Mouse (Mus musculus) lung, embryonic 16.5 days (tissue): ENCODE data around the gene Aff1. TPM values are rescaled to one million over a fixed set of nuclear protein-coding genes. Genes with fewer than 3 reads are reported as not detected.

ENCODE experiments used
- ATAC-seq: fragments of 200-750 bp; cut with Nextera tagmentation; 2 replicates; pipeline ENCODE4 v1.8.0; 2017; ENCODE audit warnings: low read depth, mild to moderate bottlenecking, moderate library complexity
- H3K27ac ChIP-seq: fragments of 300-500 bp; sonication (generic); 2 replicates; pipeline ENCODE4 v1.5.1; 2014; ENCODE audit warnings: mild to moderate bottlenecking, control low read depth, low read length
- H3K27me3 ChIP-seq: fragments of 300-500 bp; sonication (generic); 2 replicates; pipeline ENCODE4 v1.6.1; 2014; ENCODE audit warnings: low read depth, low read length, mixed read lengths; ENCODE audit not compliant: control insufficient read depth, insufficient read depth
- H3K36me3 ChIP-seq: fragments of 300-500 bp; sonication (generic); 2 replicates; pipeline ENCODE4 v1.6.1; 2014; ENCODE audit warnings: low read length; ENCODE audit not compliant: control insufficient read depth, insufficient read depth
- H3K4me1 ChIP-seq: fragments of 300-500 bp; sonication (generic); replicated peaks from 2 replicates; pipeline ENCODE4 v1.6.1; 2014; ENCODE audit warnings: low read length, mixed read lengths; ENCODE audit not compliant: control insufficient read depth, insufficient read depth
- H3K4me2 ChIP-seq: fragments of 300-500 bp; sonication (generic); 2 replicates; pipeline ENCODE4 v1.6.1; 2014; ENCODE audit warnings: low read depth, low read length, control low read depth
- H3K4me3 ChIP-seq: fragments of 300-500 bp; sonication (generic); 2 replicates; pipeline ENCODE4 v1.5.1; 2014; ENCODE audit warnings: mild to moderate bottlenecking, low read length, control low read depth
- H3K9ac ChIP-seq: fragments of 300-500 bp; sonication (generic); 2 replicates; pipeline ENCODE4 v1.6.1; 2014; ENCODE audit warnings: low read length, control low read depth
- H3K9me3 ChIP-seq: fragments of 300-500 bp; sonication (generic); 2 replicates; pipeline ENCODE4 v1.6.1; 2016; ENCODE audit warnings: low read length; ENCODE audit not compliant: control insufficient read depth
- WGBS: fragments of 180-500 bp; shearing (Covaris S2); extraction: QIAGEN DNeasy Blood & Tissue Kit; methylation state at CpG from one replicate; pipeline ENCODE4 v1.1.7; 2014; 5-methylcytosine and 5-hydroxymethylcytosine counted together
- polyA plus RNA-seq: library from polyadenylated mRNA; unstranded; fragments of >200 nt; fragmentation: Nextera tagmentation; extraction: Ambion mirVana; gene quantifications from 2 replicates; pipeline ENCODE4 v1.2.1, GENCODE M21; 2015

The Aff1 gene
- polyA plus RNA-seq, 1 experiment from 2014 or later = 8.3 TPM

DNA sequence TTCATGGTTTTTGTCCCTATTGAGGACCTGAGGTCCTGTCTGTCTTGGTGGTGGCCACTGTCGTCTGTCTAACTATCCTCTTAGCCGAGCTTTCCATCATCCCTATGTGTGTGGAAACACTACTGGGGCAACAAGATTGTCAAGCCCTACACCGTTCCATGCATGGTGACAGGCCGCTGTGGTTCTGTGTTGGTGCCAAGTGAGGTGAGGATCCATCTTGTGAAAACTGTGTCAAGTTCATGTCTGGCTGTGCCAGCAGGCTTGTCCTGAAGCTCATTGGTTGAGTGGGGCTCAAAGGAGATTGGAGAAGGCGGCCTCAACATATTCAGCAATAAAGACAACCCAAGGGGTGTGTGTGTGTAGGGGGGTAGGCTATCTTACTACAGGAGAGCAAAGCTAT, 102.9 kb downstream of the Aff1 start:
- H3K9ac ChIP-seq = no peak overlapping the region
- no peak overlapping the region for H3K4me3 ChIP-seq
- 90% methylated on average over 5 of the region's 5 CpGs for WGBS
- H3K4me2 ChIP-seq = no peak overlapping the region
- peaks cover 2% of the 10 kb centered on the region for H3K4me1 ChIP-seq
- no peak for ATAC-seq
- H3K27me3 ChIP-seq = no peaks in the 10 kb centered on the region
- no peak overlapping the region for H3K27ac ChIP-seq
- H3K36me3 ChIP-seq = no peaks in the 10 kb centered on the region
- no peaks in the 10 kb centered on the region for H3K9me3 ChIP-seq

GRCm38 (mm10) chr5:103796035-103796434, 103.9 kb downstream of the Aff1 start:
- Histone ChIP-seq H3K4me1 (peaks cover 6% of the 10 kb centered on the region), H3K4me3 (no peak overlapping the region), H3K9ac (no peak overlapping the region), H3K27ac (no peak overlapping the region), H3K4me2 (no peak overlapping the region), H3K9me3 (no peaks in the 10 kb centered on the region), H3K27me3 (no peaks in the 10 kb centered on the region), H3K36me3 (no peaks in the 10 kb centered on the region)
- WGBS = 54% methylated on average over 3 of the region's 3 CpGs
- ATAC-seq = no peak

DNA sequence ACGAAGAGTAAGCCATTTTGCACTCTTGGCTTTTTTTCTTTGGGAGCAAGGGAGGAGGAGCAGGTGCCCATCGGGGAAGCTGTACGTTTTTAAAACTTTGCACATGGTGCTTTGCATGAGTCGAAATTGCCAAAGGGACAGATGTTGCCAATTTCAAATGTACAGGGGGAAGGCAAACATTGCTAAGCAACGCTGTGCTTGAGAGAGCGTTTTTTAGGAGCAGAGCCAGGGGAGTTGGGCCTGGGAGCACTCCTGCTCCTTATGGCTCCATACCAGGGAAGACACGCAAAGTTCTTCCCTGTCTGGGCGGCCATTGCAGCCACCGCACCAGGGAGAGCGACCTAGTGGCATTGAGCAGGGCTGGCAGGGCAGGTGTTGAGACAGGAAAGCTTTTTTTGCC, 105.6 kb downstream of the Aff1 start:
- Histone ChIP-seq H3K9ac (no peak overlapping the region), H3K9me3 (no peaks in the 10 kb centered on the region), H3K27me3 (no peaks in the 10 kb centered on the region), H3K4me1 (peaks cover 6% of the 10 kb centered on the region), H3K4me2 (no peak overlapping the region), H3K4me3 (no peak overlapping the region), H3K27ac (0 out of 2 replicates have a peak overlapping the region, but pooled peaks have one; percentile 13), H3K36me3 (no peaks in the 10 kb centered on the region)
- 65% methylated on average over 10 of the region's 10 CpGs for WGBS
- no peak for ATAC-seq

GRCm38 (mm10) chr5:103799438-103799837, 107.3 kb downstream of the Aff1 start:
- Histone ChIP-seq H3K4me1 (peaks cover 8% of the 10 kb centered on the region), H3K4me2 (no peak overlapping the region), H3K9me3 (no peaks in the 10 kb centered on the region), H3K36me3 (no peaks in the 10 kb centered on the region), H3K27me3 (no peaks in the 10 kb centered on the region), H3K27ac (no peak overlapping the region), H3K9ac (no peak overlapping the region), H3K4me3 (no peak overlapping the region)
- ATAC-seq = no peak
- 71% methylated on average over 3 of the region's 3 CpGs for WGBS

- no peaks in the 10 kb centered on the region for H3K27me3 ChIP-seq
- no peaks in the 10 kb centered on the region for H3K9me3 ChIP-seq
- no peak overlapping the region for H3K4me2 ChIP-seq
- ATAC-seq = no peak
- no peaks in the 10 kb centered on the region for H3K36me3 ChIP-seq
- no peak overlapping the region for H3K27ac ChIP-seq
- peaks cover 8% of the 10 kb centered on the region for H3K4me1 ChIP-seq
- no peak overlapping the region for H3K4me3 ChIP-seq
- no peak overlapping the region for H3K9ac ChIP-seq
- 51% methylated on average over 5 of the region's 5 CpGs for WGBS
Measured at GRCm38 (mm10) chr5:103800009-103800408, 107.8 kb downstream of the Aff1 start.

DNA sequence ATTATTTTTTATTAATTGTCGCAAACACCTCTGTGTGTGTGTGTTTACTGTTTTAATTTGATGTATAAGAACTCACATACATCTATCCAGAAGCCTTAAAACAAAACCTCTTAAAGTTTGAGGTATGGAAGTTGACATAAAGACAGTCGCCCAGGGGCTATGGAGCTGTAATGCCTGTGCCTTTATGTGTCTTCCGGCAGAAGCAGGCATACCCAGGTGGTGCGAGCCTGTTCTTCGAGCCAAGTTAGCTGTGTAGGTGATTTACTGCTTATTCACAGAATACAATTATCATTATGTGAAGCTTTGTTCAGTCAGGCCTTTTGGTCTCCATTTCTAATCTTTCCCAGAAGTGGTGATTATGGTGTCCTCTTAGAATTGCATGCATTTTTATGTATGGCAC, 111.2 kb downstream of the Aff1 start:
- H3K4me3 ChIP-seq = no peak overlapping the region
- no peaks in the 10 kb centered on the region for H3K27me3 ChIP-seq
- ATAC-seq = no peak
- no peaks in the 10 kb centered on the region for H3K9me3 ChIP-seq
- no peak overlapping the region for H3K9ac ChIP-seq
- H3K4me2 ChIP-seq = no peak overlapping the region
- 90% methylated on average over 5 of the region's 5 CpGs for WGBS
- H3K36me3 ChIP-seq = no peaks in the 10 kb centered on the region
- no peak overlapping the region for H3K27ac ChIP-seq
- H3K4me1 ChIP-seq = peaks cover 11% of the 10 kb centered on the region

DNA sequence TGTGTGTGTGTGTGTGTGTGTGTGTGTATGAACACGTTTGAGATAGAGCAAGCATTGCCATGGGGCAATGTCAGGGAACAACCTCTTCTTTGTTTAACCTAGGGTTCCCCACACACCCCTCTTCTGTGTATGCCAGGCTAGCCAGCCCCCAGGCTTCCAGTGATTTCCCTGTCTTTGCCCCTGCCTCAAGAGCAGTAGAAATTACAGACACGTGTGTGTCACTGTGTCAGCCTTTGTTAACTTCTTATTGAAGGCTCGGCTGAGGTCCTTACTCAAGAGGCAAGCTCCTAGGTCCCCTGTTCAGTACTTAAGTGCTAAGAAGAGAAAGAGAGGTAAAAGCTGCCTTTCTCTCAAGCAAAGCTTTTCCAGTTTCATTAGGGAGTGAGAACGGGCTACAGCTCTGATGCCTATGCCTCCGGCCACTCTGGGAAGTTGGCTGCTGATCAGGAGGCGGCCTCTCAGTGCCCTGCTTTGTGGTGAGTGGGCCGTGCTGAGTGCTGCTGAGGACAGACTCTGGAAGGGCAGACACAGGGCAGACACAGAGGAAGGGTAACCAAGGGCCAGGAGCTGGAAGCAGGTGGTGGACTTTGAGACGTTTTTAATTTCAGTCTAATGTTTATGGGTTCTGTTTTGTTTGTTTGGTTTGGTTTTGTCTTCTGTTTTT, 111.9 kb downstream of the Aff1 start:
- 17% methylated on average over 8 of the region's 8 CpGs for WGBS

GRCm38 (mm10) chr5:103806851-103807578, 114.8 kb downstream of the Aff1 start:
- H3K27ac ChIP-seq = no peak overlapping the region
- H3K4me3 ChIP-seq = no peak overlapping the region
- H3K4me1 ChIP-seq = 0 out of 2 replicates have a peak, but pooled peaks cover 5% of the 10 kb centered on the region
- no peak overlapping the region for H3K4me2 ChIP-seq
- no peaks in the 10 kb centered on the region for H3K27me3 ChIP-seq
- H3K9ac ChIP-seq = no peak overlapping the region
- no peaks in the 10 kb centered on the region for H3K9me3 ChIP-seq
- WGBS = 63% methylated on average over 17 of the region's 17 CpGs
- no peaks in the 10 kb centered on the region for H3K36me3 ChIP-seq
- no peak for ATAC-seq

More for the DNA sequence above, 111.9 kb downstream of the Aff1 start:
- peak; percentile 86 for ATAC-seq
- no peak overlapping the region for H3K4me3 ChIP-seq
- H3K27ac ChIP-seq = peak overlapping the region; percentile 3
- no peak overlapping the region for H3K4me2 ChIP-seq
- no peaks in the 10 kb centered on the region for H3K27me3 ChIP-seq
- H3K9ac ChIP-seq = no peak overlapping the region
- H3K4me1 ChIP-seq = peaks cover 11% of the 10 kb centered on the region
- H3K9me3 ChIP-seq = no peaks in the 10 kb centered on the region
- H3K36me3 ChIP-seq = no peaks in the 10 kb centered on the region

DNA sequence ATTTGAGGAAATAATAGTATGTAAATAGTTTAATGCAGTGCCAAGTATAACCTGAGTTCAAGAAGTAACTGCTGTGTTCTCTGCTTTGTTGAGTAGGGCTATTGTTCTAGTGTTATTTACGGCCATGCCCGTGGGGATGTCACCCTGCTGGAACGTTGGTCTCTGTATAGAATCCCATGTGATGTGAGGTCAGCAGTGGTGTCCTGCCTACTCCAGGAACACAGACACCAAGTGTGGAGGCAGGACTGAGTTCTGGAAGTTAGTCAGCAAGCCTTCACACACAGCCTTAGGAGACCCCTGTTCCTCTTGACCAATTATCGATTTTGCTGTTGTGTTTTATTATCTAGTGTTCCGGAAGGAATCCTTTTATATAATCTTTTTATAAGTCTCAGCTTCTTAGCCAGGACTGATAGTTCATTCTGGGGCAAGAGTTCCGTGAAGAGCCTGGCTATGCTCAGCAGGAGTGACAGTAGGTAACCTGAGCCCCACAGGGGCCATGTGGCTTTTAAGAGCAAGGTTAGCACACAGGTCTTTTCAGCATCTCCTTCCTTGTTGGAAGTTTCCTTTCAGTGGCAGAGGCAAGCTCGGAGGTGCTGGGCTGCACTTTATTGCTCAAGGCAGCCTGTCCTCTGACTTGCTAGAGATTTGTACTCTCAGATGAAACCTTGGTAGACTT, 115.6 kb downstream of the Aff1 start:
- ATAC-seq = no peak
- Histone ChIP-seq H3K4me3 (no peak overlapping the region), H3K27me3 (no peaks in the 10 kb centered on the region), H3K36me3 (no peaks in the 10 kb centered on the region), H3K9me3 (no peaks in the 10 kb centered on the region), H3K27ac (no peak overlapping the region), H3K4me1 (0 out of 2 replicates have a peak, but pooled peaks cover 5% of the 10 kb centered on the region), H3K4me2 (no peak overlapping the region), H3K9ac (no peak overlapping the region)
- 60% methylated on average over 7 of the region's 7 CpGs for WGBS
